Mouse (Mus musculus) liver, embryonic 14.5 days (tissue): Measurements from ENCODE around the gene Dgkh. TPM values are rescaled to one million over a fixed set of nuclear protein-coding genes. Genes with fewer than 3 reads are reported as not detected.

Experiments
- ATAC-seq: fragments of 200-750 bp; cut with Nextera tagmentation; 2 replicates; pipeline ENCODE4 v1.8.0; 2017; ENCODE audit warnings: moderate number of reproducible peaks, mild to moderate bottlenecking, moderate library complexity; ENCODE audit not compliant: insufficient read depth
- DNase-seq, 3 experiments: peaks; one replicate each; pipeline ENCODE4 v3.0.0-alpha.2; 2012 to 2013; ENCODE audit warnings: low read depth in 3 of 3, low spot score in 3 of 3
- H3K27ac ChIP-seq: fragments of 300-500 bp; sonication (generic); 2 replicates; pipeline ENCODE4 v1.5.1; 2014; ENCODE audit warnings: moderate library complexity, mild to moderate bottlenecking, control low read depth, inconsistent platforms
- H3K27me3 ChIP-seq: fragments of 300-500 bp; sonication (generic); 2 replicates; pipeline ENCODE4 v1.6.1; 2014; ENCODE audit warnings: mild to moderate bottlenecking, low read length, moderate library complexity; ENCODE audit not compliant: control insufficient read depth, insufficient read depth
- H3K36me3 ChIP-seq: fragments of 300-500 bp; sonication (generic); replicated peaks from 2 replicates; pipeline ENCODE4 v1.6.1; 2014; ENCODE audit warnings: low read depth; ENCODE audit not compliant: control insufficient read depth, insufficient read depth
- H3K4me1 ChIP-seq, 2 experiments: fragments of 200-500 bp in 1 of 2; fragments of 300-500 bp in 1 of 2; sonication (generic) in 1 of 2; replicated peaks; 2 replicates each; pipeline ENCODE4 v1.6.1; 2012 to 2014; ENCODE audit warnings: antibody characterized with exemption in 1 of 2, inconsistent platforms in 1 of 2, low read length in 1 of 2; ENCODE audit not compliant: control insufficient read depth in 2 of 2, insufficient read depth in 2 of 2
- H3K4me2 ChIP-seq: fragments of 300-500 bp; sonication (generic); 2 replicates; pipeline ENCODE4 v1.6.1; 2014; ENCODE audit warnings: low read depth, mild to moderate bottlenecking, control low read depth, moderate library complexity
- H3K4me3 ChIP-seq, 2 experiments: fragments of 200-500 bp in 1 of 2; fragments of 300-500 bp in 1 of 2; sonication (generic) in 1 of 2; 2 replicates each; pipeline ENCODE4 v1.5.1; 2012 to 2014; ENCODE audit warnings: low read depth in 2 of 2, low read length in 2 of 2, mild to moderate bottlenecking in 2 of 2, control low read depth in 1 of 2, inconsistent platforms in 1 of 2, moderate library complexity in 1 of 2; ENCODE audit not compliant: insufficient read depth in 1 of 2
- H3K9ac ChIP-seq: fragments of 300-500 bp; sonication (generic); replicated peaks from 2 replicates; pipeline ENCODE4 v1.6.1; 2014; ENCODE audit warnings: mild to moderate bottlenecking, control low read depth, moderate library complexity
- H3K9me3 ChIP-seq: fragments of 300-500 bp; sonication (generic); 2 replicates; pipeline ENCODE4 v1.6.1; 2016; ENCODE audit warnings: low read length, mixed read lengths; ENCODE audit not compliant: control insufficient read depth
- CTCF ChIP-seq: IDR thresholded peaks from 2 replicates; pipeline ENCODE4 v1.5.1; 2016; ENCODE audit warnings: antibody characterized with exemption, low read depth, control low read depth
- EP300 ChIP-seq: IDR thresholded peaks from 2 replicates; pipeline ENCODE4 v1.6.1; 2016; ENCODE audit warnings: antibody characterized with exemption, low read depth
- WGBS: fragments of 180-500 bp; shearing (Covaris S2); extraction: QIAGEN DNeasy Blood & Tissue Kit; methylation state at CpG from one replicate; pipeline ENCODE4 v1.1.7; 2014; ENCODE audit not compliant: insufficient replicate concordance; 5-methylcytosine and 5-hydroxymethylcytosine counted together
- polyA plus RNA-seq, 2 experiments: library from polyadenylated mRNA; depleted of rRNA in 1 of 2; stranded (reverse) in 1 of 2; unstranded in 1 of 2; fragments of >200 nt; fragmentation: Nextera tagmentation in 1 of 2; extraction: Ambion mirVana in 1 of 2; gene quantifications; 2 replicates each; pipeline versions ENCODE4 v1.2.1 to v1.2.3; 2012 to 2014

Gene Dgkh
- polyA plus RNA-seq, 2 experiments = 0.15 to 0.36 TPM

- WGBS = 69% methylated on average over 6 of the region's 6 CpGs
- no peak for DNase-seq
- no peak for TF ChIP-seq EP300
- TF ChIP-seq CTCF = no peak
These were observed 137.7 kb downstream of the Dgkh start for GRCm38 (mm10) chr14:78594916-78595315.

DNA sequence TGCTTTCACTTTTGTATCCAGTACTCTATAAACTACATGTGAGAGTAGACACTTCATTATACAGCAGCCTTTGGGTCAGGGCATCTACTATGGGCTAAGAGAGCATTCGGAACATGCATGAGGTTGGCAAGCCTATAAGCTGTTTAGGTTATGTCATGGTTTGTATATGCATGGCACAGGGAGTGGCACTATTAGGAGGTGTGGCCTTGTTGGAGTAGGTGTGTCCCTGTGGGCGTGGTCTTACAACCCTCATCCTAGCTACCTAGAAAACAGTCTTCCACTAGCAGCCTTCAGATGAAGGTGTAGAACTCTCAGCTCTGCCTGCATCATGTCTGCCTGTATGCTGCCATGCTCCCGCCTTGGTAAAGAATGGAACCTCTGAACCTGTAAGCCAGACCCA, 139.6 kb downstream of the Dgkh start:
- H3K9ac ChIP-seq = no peak overlapping the region
- H3K4me2 ChIP-seq = no peak overlapping the region
- no peaks in the 10 kb centered on the region for H3K36me3 ChIP-seq
- TF ChIP-seq EP300 (no peak), CTCF (no peak)
- peak; percentile 47; the same call in 1 of the 2 replicates for ATAC-seq
- 62% methylated on average over 3 of the region's 3 CpGs for WGBS
- DNase-seq = no peak
- no peak overlapping the region for H3K4me3 ChIP-seq
- no peaks in the 10 kb centered on the region for H3K9me3 ChIP-seq
- peaks cover 0 to 2% of the 10 kb centered on the region in 2 experiments; a peak in 1 of 4 replicates for H3K4me1 ChIP-seq
- H3K27ac ChIP-seq = no peak overlapping the region
- no peaks in the 10 kb centered on the region for H3K27me3 ChIP-seq

More at GRCm38 (mm10) chr14:78594916-78595315, 137.7 kb downstream of the Dgkh start:
- no peak for ATAC-seq
- no peak overlapping the region for H3K4me3 ChIP-seq
- no peaks in the 10 kb centered on the region for H3K27me3 ChIP-seq
- H3K9me3 ChIP-seq = no peaks in the 10 kb centered on the region
- no peak overlapping the region for H3K9ac ChIP-seq
- H3K36me3 ChIP-seq = no peaks in the 10 kb centered on the region
- H3K4me2 ChIP-seq = no peak overlapping the region
- no peak overlapping the region for H3K27ac ChIP-seq
- H3K4me1 ChIP-seq = peaks cover 0 to 2% of the 10 kb centered on the region in 2 experiments; a peak in 1 of 4 replicates

DNA sequence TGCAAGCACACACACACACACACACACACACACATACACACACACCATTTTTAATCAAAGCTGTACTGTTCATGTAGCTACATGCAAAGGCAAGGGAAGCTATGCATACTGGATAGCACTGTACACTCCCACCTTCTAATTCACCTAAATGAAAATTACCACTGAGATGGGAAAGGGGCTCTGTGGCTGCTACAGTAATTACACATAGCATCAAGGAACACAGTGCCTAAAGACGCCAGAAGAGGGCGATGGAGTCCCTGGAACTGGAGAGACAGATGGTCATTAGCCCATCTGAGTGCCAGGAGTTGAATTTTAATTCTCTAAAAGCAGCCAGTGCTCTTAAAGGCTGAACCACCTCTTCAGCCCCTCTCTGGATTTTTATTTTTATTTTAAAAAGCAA, 142.2 kb downstream of the Dgkh start:
- ATAC-seq (no peak), DNase-seq (no peak)
- Histone ChIP-seq H3K4me2 (no peak overlapping the region), H3K9me3 (no peaks in the 10 kb centered on the region), H3K27me3 (no peaks in the 10 kb centered on the region), H3K4me3 (no peak overlapping the region), H3K9ac (no peak overlapping the region), H3K4me1 (peaks cover 0 to 2% of the 10 kb centered on the region in 2 experiments; a peak in 1 of 4 replicates), H3K27ac (no peak overlapping the region), H3K36me3 (no peaks in the 10 kb centered on the region)
- 7% methylated on average over 2 of the region's 2 CpGs for WGBS
- TF ChIP-seq CTCF = peak; percentile 53
- TF ChIP-seq EP300 = no peak

- Histone ChIP-seq H3K27me3 (no peaks in the 10 kb centered on the region), H3K4me3 (no peak overlapping the region), H3K36me3 (no peaks in the 10 kb centered on the region), H3K4me1 (peaks cover 0 to 2% of the 10 kb centered on the region in 2 experiments; a peak in 2 of 4 replicates), H3K9ac (no peak overlapping the region), H3K9me3 (no peaks in the 10 kb centered on the region), H3K27ac (no peak overlapping the region), H3K4me2 (no peak overlapping the region)
- ATAC-seq (no peak), DNase-seq (no peak)
- TF ChIP-seq CTCF (no peak), EP300 (no peak)
- 81% methylated on average over 13 of the region's 13 CpGs for WGBS
These were observed 148.4 kb downstream of the Dgkh start for GRCm38 (mm10) chr14:78584222-78584621.

DNA sequence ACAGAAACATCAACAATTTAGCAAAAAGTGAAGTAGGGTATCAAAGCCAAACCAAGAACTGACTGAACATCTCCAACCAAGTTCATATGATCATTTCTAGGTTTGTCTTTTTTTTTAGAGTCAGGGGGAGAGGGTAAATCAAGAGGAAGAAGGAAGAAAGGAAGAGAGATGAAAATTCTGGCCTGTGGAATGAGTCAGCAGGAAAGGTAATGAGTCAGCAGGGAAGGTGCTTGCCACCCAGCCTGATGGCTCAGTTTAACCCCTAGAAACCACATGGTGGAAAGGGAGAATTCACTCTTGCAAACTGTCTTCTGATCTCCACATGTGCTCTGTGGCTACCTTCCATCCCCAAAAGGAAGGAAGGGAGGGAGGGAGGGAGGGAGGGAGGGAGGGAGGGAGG, 149.4 kb downstream of the Dgkh start:
- Histone ChIP-seq H3K27ac (no peak overlapping the region), H3K9me3 (no peaks in the 10 kb centered on the region), H3K4me1 (peaks cover 0 to 2% of the 10 kb centered on the region in 2 experiments; a peak in 2 of 4 replicates), H3K9ac (no peak overlapping the region), H3K27me3 (no peaks in the 10 kb centered on the region), H3K36me3 (no peaks in the 10 kb centered on the region), H3K4me2 (no peak overlapping the region), H3K4me3 (no peak overlapping the region)
- no peak for TF ChIP-seq CTCF
- TF ChIP-seq EP300 = no peak
- ATAC-seq (peak; percentile 41; the same call in 1 of the 2 replicates), DNase-seq (peak; percentile 10 to 30 (median 28))

DNA sequence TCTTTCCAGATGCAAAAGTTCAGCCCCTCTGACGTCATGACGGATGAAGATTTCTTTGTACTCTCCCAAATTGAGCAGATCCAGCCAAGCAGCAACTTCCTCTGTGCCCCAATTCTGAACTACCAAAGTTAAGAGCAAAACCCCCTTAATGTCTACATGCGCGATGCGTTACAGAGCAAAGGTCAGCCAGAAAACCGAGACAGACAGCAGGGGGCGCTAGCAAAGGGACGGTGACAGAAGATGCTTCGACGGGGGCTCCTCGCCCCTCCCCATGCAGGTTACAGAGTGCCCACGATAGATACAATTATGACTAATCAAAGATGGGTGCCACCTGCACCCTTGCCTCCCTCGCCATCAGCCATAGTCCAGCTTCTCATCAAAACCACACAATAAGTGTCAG, 156.7 kb downstream of the Dgkh start:
- Histone ChIP-seq H3K9ac (no peak overlapping the region), H3K4me1 (no peaks in the 10 kb centered on the region), H3K36me3 (no peaks in the 10 kb centered on the region), H3K27ac (no peak overlapping the region), H3K4me2 (no peak overlapping the region), H3K4me3 (no peak overlapping the region), H3K9me3 (no peaks in the 10 kb centered on the region), H3K27me3 (no peaks in the 10 kb centered on the region)
- DNase-seq = no peak
- ATAC-seq = no peak
- TF ChIP-seq EP300 = no peak
- peak; percentile 44 for TF ChIP-seq CTCF
- WGBS = 70% methylated on average over 13 of the region's 13 CpGs
